Comparison of ENCODE assay signal across 9 mouse cellular contexts in genomic region chr8:79208691-79209640, GRCm38 (mm10). TPM values are rescaled to one million over a fixed set of nuclear protein-coding genes. Genes with fewer than 3 reads are reported as not detected.
DNase-seq lines count a peak whose midpoint lies in the region; ATAC-seq and TF ChIP-seq lines count a peak whose summit lies in the region.
"Had no signal": no experiment of that assay in that cellular context is flagged by ENCODE, and none has a peak within 500 bp of the region (broad histone marks: within the 10 kb centered on the region; RNA-seq: fewer than 3 reads in every experiment).

No protein-coding gene starts in this region.

- H3K27ac ChIP-seq in forebrain, embryonic 13.5 days = peak overlapping the region; percentile 14; the same call in 1 of the 2 replicates
- H3K27ac ChIP-seq in hindbrain, embryonic 10.5 days = peak overlapping the region; percentile 91
- H3K27ac ChIP-seq in limb, embryonic 12.5 days = peak overlapping the region; percentile 100
- peak overlapping the region; percentile 52 for H3K27ac ChIP-seq in midbrain, postnatal 0 days (ENCODE audit: low read depth, low read length)

- peaks cover 28% of the 10 kb centered on the region for H3K4me1 ChIP-seq in forebrain, embryonic 13.5 days
- peaks cover 38% of the 10 kb centered on the region for H3K4me1 ChIP-seq in hindbrain, embryonic 10.5 days (replicated peaks)
- H3K4me1 ChIP-seq in limb, embryonic 12.5 days (replicated peaks) = peaks cover 60% of the 10 kb centered on the region
- peaks cover 12% of the 10 kb centered on the region; the same call in 1 of the 2 replicates for H3K4me1 ChIP-seq in midbrain, postnatal 0 days (ENCODE audit: insufficient read depth, low read length)

- H3K4me3 ChIP-seq in forebrain, embryonic 13.5 days = no peak overlapping the region
- H3K4me3 ChIP-seq in hindbrain, embryonic 10.5 days = peak overlapping the region; percentile 53
- peak overlapping the region; percentile 28 for H3K4me3 ChIP-seq in limb, embryonic 12.5 days (replicated peaks)
- H3K4me3 ChIP-seq in midbrain, postnatal 0 days (ENCODE audit: low read depth, low read length) = peak overlapping the region; percentile 25; the same call in 1 of the 2 replicates

- ATAC-seq in forebrain, embryonic 13.5 days = peak; percentile 75
- peak; percentile 87 for ATAC-seq in limb, embryonic 12.5 days (ENCODE audit: insufficient number of reproducible peaks, insufficient read depth, low FRiP score, low TSS enrichment, low read depth)
- ATAC-seq in midbrain, postnatal 0 days (ENCODE audit: low FRiP score) = peak; percentile 50

- H3K36me3 ChIP-seq in forebrain, embryonic 13.5 days (ENCODE audit: poor library complexity, severe bottlenecking) = no peaks in the 10 kb centered on the region
- no peaks in the 10 kb centered on the region for H3K36me3 ChIP-seq in hindbrain, embryonic 10.5 days
- no peaks in the 10 kb centered on the region for H3K36me3 ChIP-seq in limb, embryonic 12.5 days
- no peaks in the 10 kb centered on the region for H3K36me3 ChIP-seq in midbrain, postnatal 0 days (ENCODE audit: insufficient read depth, low read length)

- no peaks in the 10 kb centered on the region for H3K27me3 ChIP-seq in forebrain, embryonic 13.5 days
- no peaks in the 10 kb centered on the region for H3K27me3 ChIP-seq in hindbrain, embryonic 10.5 days (ENCODE audit: insufficient read depth, poor library complexity, severe bottlenecking)
- no peaks in the 10 kb centered on the region for H3K27me3 ChIP-seq in limb, embryonic 12.5 days
- H3K27me3 ChIP-seq in midbrain, postnatal 0 days (ENCODE audit: insufficient read depth, low read length) = no peaks in the 10 kb centered on the region

- no peaks in the 10 kb centered on the region for H3K9me3 ChIP-seq in forebrain, embryonic 13.5 days (replicated peaks)
- no peaks in the 10 kb centered on the region for H3K9me3 ChIP-seq in hindbrain, embryonic 10.5 days
- 0 out of 2 replicates have a peak, but pooled peaks cover 3% of the 10 kb centered on the region for H3K9me3 ChIP-seq in limb, embryonic 12.5 days
- H3K9me3 ChIP-seq in midbrain, postnatal 0 days (ENCODE audit: low read length) = no peaks in the 10 kb centered on the region

- TF ChIP-seq CTCF in midbrain, postnatal 0 days (IDR thresholded peaks at IDR 0.05) = no peak

- H3K9ac ChIP-seq in forebrain, embryonic 13.5 days = peak overlapping the region; percentile 66; the same call in 1 of the 2 replicates
- peak overlapping the region; percentile 50; the same call in 1 of the 2 replicates for H3K9ac ChIP-seq in limb, embryonic 12.5 days (replicated peaks)
- peak overlapping the region; percentile 56 for H3K9ac ChIP-seq in midbrain, postnatal 0 days (replicated peaks; ENCODE audit: low read length, poor library complexity, severe bottlenecking)

- 10% methylated on average over 15 of the region's 15 CpGs for WGBS in forebrain, embryonic 13.5 days
- 7% methylated on average over 15 of the region's 15 CpGs for WGBS in hindbrain, embryonic 10.5 days
- WGBS in limb, embryonic 12.5 days = under 1% methylated on average over 15 of the region's 15 CpGs
- WGBS in midbrain, postnatal 0 days = 13% methylated on average over 15 of the region's 15 CpGs

- peak overlapping the region; percentile 64 for H3K4me2 ChIP-seq in forebrain, embryonic 13.5 days
- H3K4me2 ChIP-seq in limb, embryonic 12.5 days = peak overlapping the region; percentile 61
- peak overlapping the region; percentile 55 for H3K4me2 ChIP-seq in midbrain, postnatal 0 days (ENCODE audit: low read depth, low read length, poor library complexity, severe bottlenecking)

- DNase-seq in ovary, postnatal 36 days (ENCODE audit: low spot score) = peak; percentile 13
- DNase-seq in ovary, postnatal 14 days (ENCODE audit: low spot score) = no peak
- peak; percentile 53 for DNase-seq in hindbrain, embryonic 10.5 days (ENCODE audit: low spot score)
- peak; percentile 72 for DNase-seq in midbrain, postnatal 0 days (ENCODE audit: low spot score)
- no peak for DNase-seq in layer of hippocampus, adult 11-12 months (ENCODE audit: low spot score)
- no peak for DNase-seq in right cerebral cortex, postnatal 25 days

RNA-seq across cellular contexts. Expression of gene 1700011L22Rik, which starts 39.4 kb away (rescaled TPM):
- not detected in 2 replicates for polyA plus RNA-seq in forebrain, embryonic 13.5 days (2015; fragmentation: Nextera tagmentation; extraction: Ambion mirVana)
- polyA plus RNA-seq in hindbrain, embryonic 10.5 days (2016; fragmentation: Nextera tagmentation; extraction: Ambion mirVana) = not detected in 2 replicates
- not detected in 2 replicates for polyA plus RNA-seq in limb, embryonic 12.5 days (2016; fragmentation: Nextera tagmentation; extraction: Ambion mirVana)
- not detected in 2 replicates for total RNA-seq in midbrain, postnatal 0 days (2014; rRNA removed)
- not detected in 2 replicates for polyA plus RNA-seq in midbrain, postnatal 0 days (2015; fragmentation: Nextera tagmentation; extraction: Ambion mirVana)
- total RNA-seq: MEL had no signal

Comparison
In these comparisons a context has a peak if more than half of its experiments do, and no peak if none do; other contexts are left out.
1. DNase-seq: peak in ovary, postnatal 36 days (single experiment), hindbrain, embryonic 10.5 days (single experiment) and midbrain, postnatal 0 days (single experiment); none in ovary, postnatal 14 days (single experiment), layer of hippocampus, adult 11-12 months (single experiment) and right cerebral cortex, postnatal 25 days (single experiment).
2. H3K27ac ChIP-seq: peak in every context shown above with its lines; median percentile 100 in limb, embryonic 12.5 days; 91 in hindbrain, embryonic 10.5 days; 52 in midbrain, postnatal 0 days; 14 in forebrain, embryonic 13.5 days.
3. Peak in every context shown above with its lines, with median percentiles within 50 percentile points of each other: ATAC-seq, H3K4me2 ChIP-seq and H3K9ac ChIP-seq.